Mouse (Mus musculus): ENCODE data around the gene Tex37. TPM values are rescaled to one million over a fixed set of nuclear protein-coding genes. Genes with fewer than 3 reads are reported as not detected.

The Tex37 gene
- total and polyA plus RNA-seq, 3 experiments: not detected

DNA sequence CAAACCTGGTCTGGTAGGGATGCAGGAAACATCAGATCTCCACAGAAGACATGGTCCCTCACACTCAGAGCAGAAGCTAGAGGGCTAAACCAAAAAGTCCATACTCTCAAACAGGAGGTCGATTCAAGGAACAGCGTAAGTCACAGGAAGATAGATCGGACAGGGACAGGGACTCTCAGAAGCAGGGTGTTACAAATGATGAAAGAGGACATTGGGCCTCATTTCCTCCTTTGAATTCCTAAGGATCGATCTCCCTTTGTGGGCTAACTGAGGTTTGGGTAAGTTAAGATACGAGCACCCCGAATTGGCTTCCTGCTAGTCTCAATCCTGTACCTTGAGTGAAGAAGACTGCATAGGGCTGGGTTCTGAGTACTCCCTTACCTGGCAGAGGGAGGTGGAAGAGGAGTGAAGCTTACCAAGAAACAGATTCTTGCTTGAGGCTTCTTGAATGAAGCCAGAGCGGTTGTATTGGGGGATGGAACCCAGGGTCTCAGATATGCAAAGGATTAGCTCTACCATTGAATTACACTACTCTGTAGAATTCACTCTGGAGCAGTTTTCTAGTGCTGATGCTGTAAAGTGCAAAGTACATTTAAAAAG is 38.7 kb upstream of the Tex37 start:
- Histone ChIP-seq H3K27ac (ENCODE audit: control insufficient read depth, low read depth, low read length) (no peak overlapping the region), H3K4me3 (ENCODE audit: control insufficient read depth in 1 of 2, insufficient read depth in 1 of 2, low read depth in 2 of 2, low read length in 2 of 2) (no peak overlapping the region), H3K79me2 (ENCODE audit: control insufficient read depth, insufficient read depth, low read length, poor library complexity) (no peaks in the 10 kb centered on the region), H3K4me1 (ENCODE audit: control insufficient read depth in 1 of 2, insufficient read depth in 2 of 2, low read length in 2 of 2) (no peaks in the 10 kb centered on the region), H3K36me3 (ENCODE audit: control insufficient read depth in 1 of 2, insufficient read depth in 2 of 2, low read length in 2 of 2) (no peaks in the 10 kb centered on the region), H3K9me3 (replicated peaks; ENCODE audit: insufficient read depth, low read length) (no peaks in the 10 kb centered on the region), H3K27me3 (ENCODE audit: control insufficient read depth in 1 of 2, insufficient read depth in 2 of 2, low read length in 2 of 2) (peaks cover 0 to 6% of the 10 kb centered on the region in 2 experiments; a peak in 2 of 4 replicates), H3K9ac (ENCODE audit: control insufficient read depth, low read depth, low read length, poor library complexity, severe bottlenecking) (no peak overlapping the region)
- no peak for TF ChIP-seq TAL1 (IDR thresholded peaks at IDR 0.05; ENCODE audit: low read length)
- TF ChIP-seq KAT2A (conservative IDR thresholded peaks at IDR 0.05; ENCODE audit: low read depth, low read length): no peak
- no peak for TF ChIP-seq EP300 (IDR thresholded peaks at IDR 0.05; ENCODE audit: low read depth in 1 of 2, low read length in 2 of 2)
- TF ChIP-seq HCFC1 (IDR thresholded peaks at IDR 0.05; ENCODE audit: low read depth, low read length): no peak
- TF ChIP-seq NRF1 (IDR thresholded peaks at IDR 0.05; ENCODE audit: insufficient read depth, low read depth, low read length, poor library complexity, severe bottlenecking): no peak
- no peak for TF ChIP-seq POLR2AphosphoS2 (IDR thresholded peaks at IDR 0.05; ENCODE audit: low read length)
- TF ChIP-seq POLR2AphosphoS5 (IDR thresholded peaks at IDR 0.05; ENCODE audit: borderline replicate concordance, low read depth, low read length): no peak
- no peak for TF ChIP-seq ZKSCAN1 (IDR thresholded peaks at IDR 0.05; ENCODE audit: low read depth, low read length)
- TF ChIP-seq USF1 (IDR thresholded peaks at IDR 0.05; ENCODE audit: low read depth, low read length): no peak
- no peak for TF ChIP-seq MEF2A (IDR thresholded peaks at IDR 0.05; ENCODE audit: extremely low read depth, insufficient replicate concordance, low read depth, low read length, poor library complexity, severe bottlenecking)
- TF ChIP-seq SMC3 (IDR thresholded peaks at IDR 0.05; ENCODE audit: low read depth, low read length): no peak
- TF ChIP-seq UBTF (IDR thresholded peaks at IDR 0.05; ENCODE audit: borderline replicate concordance, insufficient read depth, low read depth, low read length): no peak
- TF ChIP-seq E2F4 (IDR thresholded peaks at IDR 0.05; ENCODE audit: borderline replicate concordance, low read depth, low read length): no peak
- no peak for TF ChIP-seq ELF1 (IDR thresholded peaks at IDR 0.05; ENCODE audit: low read depth, low read length)
- no peak for TF ChIP-seq ZC3H11A (IDR thresholded peaks at IDR 0.05; ENCODE audit: low read depth, low read length)
- TF ChIP-seq MAZ (IDR thresholded peaks at IDR 0.05; ENCODE audit: low read depth, low read length): no peak
- TF ChIP-seq TBP (IDR thresholded peaks at IDR 0.05; ENCODE audit: low read depth, low read length): no peak
- TF ChIP-seq BHLHE40 (IDR thresholded peaks at IDR 0.05; ENCODE audit: borderline replicate concordance, low read depth, low read length): no peak
- DNase-seq (ENCODE audit: low read depth, low spot score): no peak

DNA sequence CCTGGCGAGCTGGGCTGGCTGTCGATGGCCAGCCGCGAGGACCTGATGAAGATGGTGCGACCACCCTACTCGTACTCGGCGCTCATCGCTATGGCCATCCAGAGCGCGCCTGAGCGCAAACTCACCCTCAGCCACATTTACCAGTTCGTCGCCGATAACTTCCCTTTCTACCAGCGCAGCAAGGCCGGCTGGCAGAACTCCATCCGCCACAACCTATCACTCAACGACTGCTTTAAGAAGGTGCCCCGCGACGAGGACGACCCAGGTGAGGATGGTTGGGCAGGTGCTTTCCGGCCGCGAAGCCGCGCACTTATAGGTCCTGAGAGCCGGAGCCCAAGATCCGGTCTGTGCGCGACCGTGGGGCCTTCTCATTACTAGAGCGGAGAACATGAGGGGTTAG is 38.2 kb upstream of the Tex37 start:
- TF ChIP-seq POLR2A (IDR thresholded peaks at IDR 0.05; ENCODE audit: control insufficient read depth in 1 of 2, insufficient read depth in 1 of 2, low read depth in 1 of 2, low read length in 2 of 2, poor library complexity in 1 of 2) (no peak), CHD1 (IDR thresholded peaks at IDR 0.05; ENCODE audit: low read depth, low read length) (no peak), POLR2AphosphoS5 (IDR thresholded peaks at IDR 0.05; ENCODE audit: borderline replicate concordance, low read depth, low read length) (no peak), ZMIZ1 (IDR thresholded peaks at IDR 0.05; ENCODE audit: low read depth, low read length) (no peak), KAT2A (conservative IDR thresholded peaks at IDR 0.05; ENCODE audit: low read depth, low read length) (no peak), MEF2A (IDR thresholded peaks at IDR 0.05; ENCODE audit: extremely low read depth, insufficient replicate concordance, low read depth, low read length, poor library complexity, severe bottlenecking) (no peak), HCFC1 (IDR thresholded peaks at IDR 0.05; ENCODE audit: low read depth, low read length) (no peak), USF2 (IDR thresholded peaks at IDR 0.05; ENCODE audit: borderline replicate concordance in 1 of 2, insufficient read depth in 1 of 2, low read depth in 1 of 2, low read length in 2 of 2) (no peak), MAX (IDR thresholded peaks at IDR 0.05; ENCODE audit: low read length) (no peak), MAZ (IDR thresholded peaks at IDR 0.05; ENCODE audit: low read depth, low read length) (no peak), ZNF384 (IDR thresholded peaks at IDR 0.05; ENCODE audit: low read depth, low read length) (no peak), MAFK (IDR thresholded peaks at IDR 0.05; ENCODE audit: borderline replicate concordance, low read depth, low read length) (no peak), BHLHE40 (IDR thresholded peaks at IDR 0.05; ENCODE audit: borderline replicate concordance, low read depth, low read length) (no peak), TBP (IDR thresholded peaks at IDR 0.05; ENCODE audit: low read depth, low read length) (no peak), RAD21 (IDR thresholded peaks at IDR 0.05; ENCODE audit: low read depth, low read length) (no peak), TCF12 (IDR thresholded peaks at IDR 0.05; ENCODE audit: low read depth, low read length) (no peak), MYB (IDR thresholded peaks at IDR 0.05; ENCODE audit: low read depth, low read length) (no peak), JUND (IDR thresholded peaks at IDR 0.05; ENCODE audit: low read depth, low read length) (no peak), EP300 (IDR thresholded peaks at IDR 0.05; ENCODE audit: low read depth in 1 of 2, low read length in 2 of 2) (no peak)
- H3K27me3 ChIP-seq (ENCODE audit: control insufficient read depth in 1 of 2, insufficient read depth in 2 of 2, low read length in 2 of 2): peaks cover 0 to 6% of the 10 kb centered on the region in 2 experiments; a peak in 2 of 4 replicates
- H3K9me3 ChIP-seq (replicated peaks; ENCODE audit: insufficient read depth, low read length): no peaks in the 10 kb centered on the region
- no peak overlapping the region for H3K27ac ChIP-seq (ENCODE audit: control insufficient read depth, low read depth, low read length)
- H3K4me1 ChIP-seq (ENCODE audit: control insufficient read depth in 1 of 2, insufficient read depth in 2 of 2, low read length in 2 of 2): no peaks in the 10 kb centered on the region
- H3K36me3 ChIP-seq (ENCODE audit: control insufficient read depth in 1 of 2, insufficient read depth in 2 of 2, low read length in 2 of 2): no peaks in the 10 kb centered on the region
- no peaks in the 10 kb centered on the region for H3K79me2 ChIP-seq (ENCODE audit: control insufficient read depth, insufficient read depth, low read length, poor library complexity)
- H3K4me3 ChIP-seq (ENCODE audit: control insufficient read depth in 1 of 2, insufficient read depth in 1 of 2, low read depth in 2 of 2, low read length in 2 of 2): no peak overlapping the region
- no peak for DNase-seq (ENCODE audit: low read depth, low spot score)
- H3K9ac ChIP-seq (ENCODE audit: control insufficient read depth, low read depth, low read length, poor library complexity, severe bottlenecking): no peak overlapping the region
